Mouse (Mus musculus) testis, adult 2 months (tissue): ENCODE data around the gene Adcy9.

Experiments used
- CTCF ChIP-seq: fragments of 200-500 bp; IDR thresholded peaks from 2 replicates; pipeline ENCODE4 v1.5.1; 2012; ENCODE audit warnings: low read depth, mild to moderate bottlenecking, inconsistent platforms, low read length, moderate library complexity; ENCODE audit not compliant: control insufficient read depth, insufficient read depth, insufficient replicate concordance
- POLR2A ChIP-seq: fragments of 200-500 bp; IDR thresholded peaks from 2 replicates; pipeline ENCODE4 v1.6.1; 2012; ENCODE audit warnings: low read depth, mild to moderate bottlenecking, inconsistent platforms, low read length, moderate library complexity; ENCODE audit not compliant: control insufficient read depth

DNA sequence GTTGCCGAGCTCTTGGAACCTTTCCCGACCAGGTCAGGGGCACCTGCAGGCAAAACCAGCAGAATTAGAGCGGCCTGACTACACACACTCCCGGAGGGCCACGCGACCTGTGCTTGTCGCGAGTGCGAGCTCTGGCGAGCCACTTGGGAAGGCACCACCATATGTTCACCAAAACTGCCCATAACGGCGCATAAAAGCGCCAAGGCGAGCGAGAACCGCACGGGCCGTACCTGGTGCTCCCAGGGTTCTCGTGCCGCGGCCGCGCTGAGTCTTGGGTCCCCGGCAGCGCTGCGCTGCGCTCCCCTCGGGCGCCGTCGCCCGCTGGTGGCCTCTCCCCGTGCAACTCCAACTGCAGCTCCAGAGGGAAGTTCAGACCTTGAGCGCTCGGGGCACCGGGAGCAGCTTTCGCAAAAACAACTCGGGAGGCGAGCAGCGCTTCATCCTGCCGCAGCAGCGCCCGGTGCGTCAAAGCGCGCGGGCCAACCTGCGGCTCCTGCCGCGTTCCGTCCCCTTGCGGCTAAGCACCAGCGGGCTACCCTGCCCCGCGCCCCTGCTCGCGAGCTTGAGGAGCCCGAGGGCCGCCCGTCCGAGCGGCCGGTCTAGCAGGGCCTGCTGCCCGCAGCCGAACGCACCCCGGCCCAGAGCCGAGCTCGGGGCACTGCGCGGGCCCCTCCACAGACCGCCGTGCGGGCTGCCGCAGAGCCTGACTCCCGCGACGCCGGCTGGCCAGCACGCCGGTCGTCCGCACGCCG, 576 bp downstream of the Adcy9 start:
- TF ChIP-seq POLR2A (no peak), CTCF (no peak)
